Mouse (Mus musculus): Measurements from ENCODE around the gene Abtb2.

Gene Abtb2

GRCm38 (mm10) chr2:103610831-103611535 lies 44.9 kb downstream of the Abtb2 start:
- in situ Hi-C loops (cut with MboI; ENCODE audit: low sequenced_read_pairs) = no loop called here

DNA sequence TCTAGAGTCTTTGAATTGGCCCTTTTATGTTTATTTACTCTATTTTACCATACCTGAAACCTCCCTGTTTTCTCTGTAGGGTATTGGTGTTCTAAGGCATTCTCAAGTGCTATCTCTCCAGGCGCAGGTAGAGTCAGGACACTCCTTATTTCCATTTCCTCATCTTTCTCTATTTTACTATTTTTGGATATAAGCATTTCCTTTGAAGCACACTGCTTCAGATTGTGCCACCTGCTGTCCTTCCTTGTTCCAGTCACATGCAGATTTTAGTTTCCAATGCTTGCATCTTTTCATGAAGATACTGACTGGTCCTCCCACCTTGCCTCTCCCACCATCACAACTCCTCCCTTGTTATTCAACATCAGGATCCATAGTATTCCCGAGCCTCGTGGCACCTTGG lies 47.8 kb downstream of the Abtb2 start:
- in situ Hi-C loops (cut with MboI; ENCODE audit: low sequenced_read_pairs) = no loop called here

DNA sequence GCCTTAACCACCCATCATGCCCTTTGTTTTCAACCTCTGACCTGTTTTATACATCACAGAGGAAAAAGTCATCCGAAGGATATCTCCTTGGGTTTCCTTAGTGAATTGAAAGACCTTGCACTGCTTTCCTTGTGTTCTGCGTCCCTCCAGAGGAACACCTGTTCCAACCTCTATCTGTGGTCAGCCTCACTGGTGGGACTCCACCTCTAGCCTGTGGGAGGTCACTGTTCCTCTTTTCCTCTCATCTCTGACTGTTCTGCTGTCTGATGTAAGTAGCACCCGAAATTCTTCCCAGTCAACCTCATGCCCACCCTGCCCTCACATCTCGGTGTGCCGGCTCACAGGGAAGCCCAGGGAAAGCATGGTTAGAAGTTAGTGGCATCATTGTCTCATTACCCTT lies 48.9 kb downstream of the Abtb2 start:
- in situ Hi-C loops (cut with MboI; ENCODE audit: low sequenced_read_pairs) = no loop called here

DNA sequence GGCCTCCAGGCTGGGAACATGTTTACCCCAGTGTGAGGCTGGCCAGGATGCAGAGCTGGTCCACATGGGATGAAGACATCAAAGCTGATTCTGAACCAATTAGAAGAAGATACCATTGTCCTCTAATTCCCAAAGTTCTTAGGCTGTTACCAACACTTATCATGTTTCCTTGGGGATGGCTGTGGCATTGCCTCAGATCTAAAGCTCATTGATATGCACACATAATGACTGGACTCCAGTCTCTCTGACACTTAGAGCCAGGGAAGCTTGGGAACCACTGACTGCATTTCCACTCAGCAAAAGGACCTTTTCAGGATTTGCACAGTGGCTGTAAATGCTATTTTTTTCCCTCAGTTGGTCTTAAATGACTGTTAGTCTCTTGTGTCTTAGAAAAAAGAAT lies 52.3 kb downstream of the Abtb2 start:
- in situ Hi-C loops (cut with MboI; ENCODE audit: low sequenced_read_pairs) = no loop called here

DNA sequence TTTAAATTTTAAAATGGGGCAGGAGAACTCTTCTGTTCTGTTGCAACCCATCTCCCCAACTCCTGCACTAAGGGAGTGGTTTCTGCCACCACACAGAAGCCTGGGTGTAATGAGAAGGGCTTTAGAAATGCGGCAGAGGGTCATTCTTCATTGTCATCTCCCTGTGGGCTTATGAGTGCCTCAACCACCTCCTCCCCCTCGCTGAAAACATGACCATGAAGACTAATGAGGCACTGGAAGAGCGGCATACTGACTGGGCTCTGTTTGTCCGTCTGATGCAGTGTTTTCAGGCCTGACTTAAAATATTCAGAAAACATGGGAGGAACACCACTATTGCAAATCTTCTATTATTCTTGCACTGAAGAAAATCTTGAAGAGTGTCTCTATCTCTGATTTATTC lies 56.8 kb downstream of the Abtb2 start:
- in situ Hi-C loops (cut with MboI; ENCODE audit: low sequenced_read_pairs) = no loop called here

DNA sequence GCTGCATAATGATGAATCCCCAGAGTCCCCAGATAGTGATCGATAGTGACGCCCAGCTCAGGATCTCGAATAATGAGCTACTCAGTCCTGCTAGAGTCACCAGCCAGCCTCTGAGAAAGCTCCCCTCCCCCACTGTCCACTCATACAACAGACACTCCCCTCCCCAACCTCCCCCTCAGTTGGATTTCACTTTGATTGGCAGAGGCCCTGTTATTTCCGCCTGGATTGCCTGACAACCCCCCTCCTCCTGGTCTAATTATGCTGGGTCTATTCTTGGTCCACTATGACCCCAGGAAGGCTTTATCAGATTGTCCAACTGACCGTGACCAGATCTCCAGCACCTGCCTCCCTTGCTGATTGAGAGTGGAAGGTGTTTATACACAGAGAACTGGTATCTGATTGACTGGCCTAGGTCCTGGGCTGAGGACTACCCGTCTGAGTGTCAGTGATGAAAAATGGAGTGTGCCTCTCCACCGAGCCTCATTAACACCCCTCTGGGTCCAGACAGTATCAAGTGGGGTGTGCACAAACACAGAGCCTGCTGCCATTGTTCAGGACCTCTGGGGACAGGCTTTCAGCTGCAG lies 59.3 kb downstream of the Abtb2 start:
- in situ Hi-C loops (cut with MboI; ENCODE audit: low sequenced_read_pairs) = no loop called here

DNA sequence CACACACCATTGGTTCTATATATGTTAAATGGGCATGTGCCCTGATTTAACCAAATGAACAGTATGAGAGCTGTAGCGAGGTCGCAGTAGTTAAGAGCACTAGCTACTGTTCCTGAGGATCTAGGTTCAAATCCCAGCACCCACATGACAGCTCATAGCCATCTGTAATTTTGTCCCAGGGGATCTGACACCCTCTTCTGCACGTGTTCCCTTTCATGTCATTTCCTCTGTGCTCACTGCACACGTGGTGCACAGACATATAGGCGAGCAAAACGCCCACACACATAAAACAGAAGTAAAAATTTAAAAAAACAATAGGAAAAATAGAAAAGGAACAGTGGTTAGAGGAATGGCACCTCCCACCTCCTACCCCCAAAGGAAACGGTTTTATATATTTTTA lies 61.0 kb downstream of the Abtb2 start:
- in situ Hi-C loops (cut with MboI; ENCODE audit: low sequenced_read_pairs) = no loop called here

DNA sequence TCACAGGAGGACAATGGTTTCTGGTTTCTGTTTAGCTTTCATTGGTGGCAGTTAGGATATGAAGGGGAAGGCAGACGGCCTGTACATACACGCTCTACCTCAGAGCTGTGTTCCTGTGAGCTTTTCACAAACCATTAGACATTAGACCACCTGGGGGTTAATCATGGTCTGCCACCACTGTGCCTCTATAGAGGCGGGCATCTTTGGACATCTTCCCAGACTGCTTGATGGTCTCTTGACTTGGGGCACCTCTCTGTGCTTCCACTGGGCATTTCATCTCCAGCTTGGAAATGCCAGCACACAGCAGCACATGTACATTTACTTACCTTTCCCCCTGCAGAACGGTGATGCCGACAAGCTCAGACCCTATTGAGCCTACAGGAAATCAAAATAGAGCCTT lies 63.8 kb downstream of the Abtb2 start:
- in situ Hi-C loops (cut with MboI; ENCODE audit: low sequenced_read_pairs) = no loop called here

DNA sequence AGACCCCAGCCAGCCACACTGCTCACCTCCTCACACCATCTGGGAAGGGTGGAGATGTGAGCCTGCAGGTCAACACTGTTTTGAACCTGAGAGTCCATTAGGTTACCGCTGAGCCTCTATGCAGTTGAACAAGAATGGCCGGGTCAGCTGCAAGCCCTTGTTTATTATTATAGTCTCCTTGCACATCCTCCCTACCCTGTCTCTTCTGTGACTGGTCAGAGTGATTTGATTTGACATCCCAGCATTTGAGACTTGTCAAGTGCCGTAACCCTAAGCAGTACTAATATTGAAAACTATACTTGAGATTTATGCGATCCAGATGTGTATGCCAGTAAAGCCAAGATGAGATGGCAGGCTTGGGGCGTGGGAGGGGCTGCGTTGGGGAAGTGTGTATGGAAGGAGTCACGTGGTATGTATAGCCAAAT lies 65.2 kb downstream of the Abtb2 start:
- in situ Hi-C loops (cut with MboI; ENCODE audit: low sequenced_read_pairs) = no loop called here

DNA sequence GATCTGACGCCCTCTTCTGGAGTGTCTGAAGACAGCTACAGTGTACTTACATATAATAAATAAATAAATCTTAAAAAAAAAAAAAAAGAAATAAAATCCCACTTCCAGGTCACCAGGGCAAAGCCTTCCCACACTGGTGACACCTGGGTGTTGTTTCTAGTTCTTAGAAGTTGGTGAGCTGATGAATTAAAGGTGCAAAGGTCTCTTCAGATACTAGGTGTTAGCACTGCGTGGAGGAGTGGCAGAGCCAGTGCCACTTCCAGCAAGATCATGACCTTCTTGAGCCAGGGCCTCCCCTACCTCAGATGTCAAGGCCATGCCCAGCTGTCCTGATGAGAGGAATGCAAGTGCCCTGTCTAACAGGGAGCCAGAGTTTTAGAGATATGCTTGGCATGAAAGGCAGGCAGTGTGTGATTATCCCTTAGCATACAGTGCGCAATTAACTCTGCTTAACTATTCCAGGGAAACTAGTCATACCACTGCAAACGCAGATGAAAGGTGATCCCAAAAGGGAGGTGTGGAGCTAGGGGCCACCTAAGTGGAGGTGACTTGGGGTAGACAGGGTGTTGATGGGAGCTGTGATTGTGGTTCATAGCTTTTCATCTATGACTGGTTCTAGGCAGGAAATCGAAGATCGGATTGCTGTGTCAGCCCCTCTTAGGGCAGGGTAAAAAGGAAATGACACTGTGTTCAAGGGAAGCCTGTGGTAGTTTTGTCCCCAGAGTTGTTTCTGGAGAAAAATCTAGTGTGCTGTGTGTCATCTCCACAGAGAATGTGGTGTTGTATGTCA lies 66.2 kb downstream of the Abtb2 start:
- in situ Hi-C loops (cut with MboI; ENCODE audit: low sequenced_read_pairs) = no loop called here

DNA sequence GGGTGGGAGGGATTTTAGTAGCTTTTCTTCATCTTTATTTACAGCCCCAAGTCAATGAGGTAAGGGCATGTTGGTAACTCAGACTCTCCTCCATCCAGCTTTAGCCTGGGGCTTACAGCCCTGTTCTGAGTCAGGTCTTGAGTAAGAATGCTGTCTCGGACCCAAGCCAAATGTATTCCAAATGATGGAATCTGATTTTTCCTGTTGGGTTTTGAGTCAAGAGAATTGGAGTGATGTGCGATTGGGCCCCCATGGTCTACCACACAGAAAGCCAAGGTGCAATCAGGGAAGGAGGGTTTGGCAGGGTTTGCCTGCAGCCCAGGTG lies 66.8 kb downstream of the Abtb2 start:
- in situ Hi-C loops (cut with MboI; ENCODE audit: low sequenced_read_pairs) = no loop called here

- in situ Hi-C loops (cut with MboI; ENCODE audit: low sequenced_read_pairs) = no loop called here
Observed at GRCm38 (mm10) chr2:103635731-103636487, 69.8 kb downstream of the Abtb2 start.

- in situ Hi-C loops (cut with MboI; ENCODE audit: low sequenced_read_pairs) = no loop called here
Observed at GRCm38 (mm10) chr2:103637385-103637784, 71.3 kb downstream of the Abtb2 start.

DNA sequence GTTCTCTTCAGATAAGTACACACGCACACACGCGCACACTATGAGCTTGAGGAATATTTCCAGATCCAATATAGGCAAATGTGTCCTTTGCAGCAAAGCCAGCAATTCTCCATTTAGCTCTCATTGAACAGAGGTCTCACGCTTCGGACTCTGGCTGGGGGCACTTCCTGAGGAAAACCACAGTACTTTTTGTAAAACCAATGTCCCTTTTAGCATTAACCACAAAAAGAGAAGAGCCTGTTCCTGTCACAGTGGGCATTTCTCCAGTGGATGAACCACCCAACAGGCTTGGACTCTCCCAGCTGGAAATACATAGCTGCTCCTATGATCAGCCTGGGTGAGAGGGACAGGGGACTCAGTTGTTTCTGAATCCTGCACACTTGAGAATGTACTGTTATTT lies 71.8 kb downstream of the Abtb2 start:
- in situ Hi-C loops (cut with MboI; ENCODE audit: low sequenced_read_pairs) = no loop called here

GRCm38 (mm10) chr2:103639701-103640100 lies 73.6 kb downstream of the Abtb2 start:
- in situ Hi-C loops (cut with MboI; ENCODE audit: low sequenced_read_pairs) = no loop called here

DNA sequence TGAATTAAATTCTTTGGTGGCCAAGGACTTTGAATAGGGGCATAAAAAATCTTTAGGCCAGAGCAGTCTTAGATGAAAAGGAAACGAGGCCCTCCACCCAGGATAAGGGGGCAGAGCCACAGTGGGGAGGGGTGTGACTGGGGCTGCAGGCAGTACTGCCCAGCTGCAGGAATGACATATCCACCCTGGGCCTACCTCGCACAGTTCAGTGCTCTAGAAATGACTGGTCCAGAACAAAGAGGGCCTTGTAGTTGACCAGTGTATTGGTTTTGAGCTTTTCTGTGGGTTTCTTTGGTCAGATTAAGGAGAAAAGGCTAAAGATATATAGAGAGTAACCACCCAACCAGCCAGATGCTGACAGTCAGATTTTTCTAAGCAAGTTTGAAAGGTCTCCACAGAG lies 74.8 kb downstream of the Abtb2 start:
- in situ Hi-C loops (cut with MboI; ENCODE audit: low sequenced_read_pairs) = no loop called here

- in situ Hi-C loops (cut with MboI; ENCODE audit: low sequenced_read_pairs) = no loop called here
Observed at GRCm38 (mm10) chr2:103643584-103644211, 77.6 kb downstream of the Abtb2 start.

DNA sequence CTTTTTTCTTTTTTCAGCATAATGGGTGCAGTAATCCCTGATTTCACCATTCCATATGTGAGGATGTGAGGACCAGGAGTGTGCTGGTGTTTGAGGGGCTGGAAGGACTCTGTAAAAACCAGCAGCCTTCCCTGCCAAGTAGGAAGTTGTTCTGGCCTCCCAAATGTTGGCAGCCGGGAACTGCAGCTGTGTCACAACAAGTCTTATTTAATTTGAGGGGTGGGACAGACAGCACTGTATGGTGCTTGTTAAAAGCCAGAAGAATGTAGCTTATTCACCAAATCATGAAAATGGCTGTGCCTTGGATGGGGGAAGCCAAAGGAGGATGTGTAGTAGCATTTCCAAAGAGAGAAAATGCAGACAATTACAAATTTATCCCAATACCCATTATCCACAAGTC lies 78.3 kb downstream of the Abtb2 start:
- in situ Hi-C loops (cut with MboI; ENCODE audit: low sequenced_read_pairs) = no loop called here

DNA sequence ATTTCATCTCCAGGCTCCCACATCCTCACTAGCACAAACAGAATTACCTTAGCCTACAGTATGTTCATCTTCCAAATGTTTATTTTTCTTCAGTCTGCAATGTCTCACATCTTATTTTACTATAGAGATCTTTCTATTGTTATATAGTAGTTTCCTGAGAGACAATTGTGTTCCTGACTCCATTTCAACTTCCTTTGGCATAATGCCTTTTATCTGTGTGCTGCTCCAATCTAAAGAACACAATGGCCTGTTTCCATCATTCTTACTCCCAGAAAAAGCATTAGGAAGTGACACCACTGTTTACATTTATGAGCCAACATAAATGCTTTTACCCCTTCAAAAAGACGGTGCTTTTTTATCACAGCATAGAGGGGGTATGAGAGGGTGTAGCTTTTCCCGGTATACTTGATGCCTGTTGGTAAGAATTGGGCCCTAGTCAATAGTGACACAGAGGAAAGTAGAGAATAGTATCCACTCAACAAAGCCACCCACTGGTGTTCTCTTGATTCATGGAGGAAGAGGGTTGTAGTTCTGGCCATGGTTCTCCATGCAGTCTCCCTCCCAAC lies 84.3 kb downstream of the Abtb2 start:
- in situ Hi-C loops (cut with MboI; ENCODE audit: low sequenced_read_pairs) = no loop called here

GRCm38 (mm10) chr2:103652121-103652520 lies 86.0 kb downstream of the Abtb2 start:
- in situ Hi-C loops (cut with MboI; ENCODE audit: low sequenced_read_pairs) = no loop called here

- in situ Hi-C loops (cut with MboI; ENCODE audit: low sequenced_read_pairs) = no loop called here
Observed at GRCm38 (mm10) chr2:103655037-103655436, 88.9 kb downstream of the Abtb2 start.

All from CH12F3 (cell line).